Comparison of ENCODE assay signal across 26 mouse cellular contexts in the genomic region with DNA sequence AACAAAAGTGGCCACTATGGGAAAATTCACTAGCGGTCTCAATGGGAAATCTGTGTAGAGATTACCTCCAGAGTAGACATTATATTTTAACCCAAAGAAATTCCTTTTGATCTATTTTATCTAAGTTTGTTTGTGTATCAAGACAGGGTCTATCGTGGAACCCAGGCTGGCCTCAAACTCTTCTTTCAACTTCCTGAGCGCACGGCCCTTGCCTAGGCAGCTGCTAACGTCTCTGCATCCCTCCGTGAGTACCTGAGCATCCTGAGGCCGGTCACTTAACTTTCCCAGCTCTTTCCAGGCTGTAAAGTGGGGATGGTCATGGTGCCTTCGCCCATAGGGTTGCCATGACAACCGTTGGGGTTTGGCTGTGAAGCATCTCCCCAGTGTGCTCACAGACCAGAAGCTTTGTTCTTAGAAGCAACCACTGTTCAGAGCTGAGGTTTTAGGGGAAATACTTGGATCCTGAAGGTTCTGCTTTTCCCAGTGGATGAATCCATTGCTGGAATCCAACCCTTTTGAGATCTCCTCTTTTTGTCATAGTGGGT. TPM values are rescaled to one million over a fixed set of nuclear protein-coding genes. Genes with fewer than 3 reads are reported as not detected.
A peak's percentile ranks its signal among the peaks of the same experiment; 100 is the strongest.
DNase-seq lines count a peak whose midpoint lies in the region; ATAC-seq and TF ChIP-seq lines count a peak whose summit lies in the region.
"Had no signal": no experiment of that assay in that cellular context is flagged by ENCODE, and none has a peak within 500 bp of the region (broad histone marks: within the 10 kb centered on the region; RNA-seq: fewer than 3 reads in every experiment).

No protein-coding gene starts in this region.

- whole genome bisulfite sequencing in hindbrain, embryonic 14.5 days = 58% methylated on average over 9 of the region's 9 CpGs
- WGBS in hindbrain, embryonic 11.5 days = 58% methylated on average over 9 of the region's 9 CpGs
- 48% methylated on average over 9 of the region's 9 CpGs for WGBS in midbrain, postnatal 0 days
- WGBS in midbrain, embryonic 10.5 days = 58% methylated on average over 9 of the region's 9 CpGs
- 54% methylated on average over 9 of the region's 9 CpGs for WGBS in liver, embryonic 12.5 days (ENCODE audit: insufficient replicate concordance)
- 60% methylated on average over 9 of the region's 9 CpGs for WGBS in stomach, postnatal 0 days

- H3K9ac ChIP-seq in hindbrain, embryonic 14.5 days = no peak overlapping the region
- no peak overlapping the region for H3K9ac ChIP-seq in hindbrain, embryonic 11.5 days (ENCODE audit: low read depth, low read length)
- no peak overlapping the region for H3K9ac ChIP-seq in midbrain, postnatal 0 days (replicated peaks; ENCODE audit: low read length, poor library complexity, severe bottlenecking)
- no peak overlapping the region for H3K9ac ChIP-seq in liver, embryonic 12.5 days
- H3K9ac ChIP-seq in stomach, postnatal 0 days (ENCODE audit: low read length) = no peak overlapping the region
- H3K9ac ChIP-seq: embryonic facial prominence, embryonic 15.5 days; forebrain, embryonic 15.5 days; limb, embryonic 12.5 days; midbrain, embryonic 13.5 days; neural tube, embryonic 15.5 days had no signal

- H3K4me1 ChIP-seq in hindbrain, embryonic 14.5 days (replicated peaks; ENCODE audit: control insufficient read depth, insufficient read depth, low read length) = no peaks in the 10 kb centered on the region
- no peaks in the 10 kb centered on the region for H3K4me1 ChIP-seq in hindbrain, embryonic 11.5 days (replicated peaks; ENCODE audit: control insufficient read depth, insufficient read depth, low read length)
- no peaks in the 10 kb centered on the region for H3K4me1 ChIP-seq in midbrain, postnatal 0 days (ENCODE audit: insufficient read depth, low read length)
- peaks cover 4% of the 10 kb centered on the region for H3K4me1 ChIP-seq in midbrain, embryonic 10.5 days
- H3K4me1 ChIP-seq in liver, embryonic 12.5 days = peaks cover 54% of the 10 kb centered on the region
- no peaks in the 10 kb centered on the region for H3K4me1 ChIP-seq in stomach, postnatal 0 days (replicated peaks; ENCODE audit: control insufficient read depth, insufficient read depth)
- H3K4me1 ChIP-seq: embryonic facial prominence, embryonic 15.5 days; forebrain, embryonic 15.5 days; limb, embryonic 12.5 days; neural tube, embryonic 15.5 days had no signal

- H3K36me3 ChIP-seq in hindbrain, embryonic 14.5 days (replicated peaks; ENCODE audit: control insufficient read depth, insufficient read depth) = no peaks in the 10 kb centered on the region
- H3K36me3 ChIP-seq in hindbrain, embryonic 11.5 days (ENCODE audit: control insufficient read depth, insufficient read depth, low read length) = no peaks in the 10 kb centered on the region
- no peaks in the 10 kb centered on the region for H3K36me3 ChIP-seq in midbrain, postnatal 0 days (ENCODE audit: insufficient read depth, low read length)
- no peaks in the 10 kb centered on the region for H3K36me3 ChIP-seq in midbrain, embryonic 10.5 days
- H3K36me3 ChIP-seq in liver, embryonic 12.5 days = no peaks in the 10 kb centered on the region
- no peaks in the 10 kb centered on the region for H3K36me3 ChIP-seq in stomach, postnatal 0 days (ENCODE audit: control insufficient read depth, insufficient read depth, low read length)
- H3K36me3 ChIP-seq: embryonic facial prominence, embryonic 15.5 days; forebrain, embryonic 15.5 days; limb, embryonic 12.5 days; midbrain, embryonic 13.5 days; neural tube, embryonic 15.5 days had no signal

- H3K27ac ChIP-seq in hindbrain, embryonic 14.5 days = no peak overlapping the region
- no peak overlapping the region for H3K27ac ChIP-seq in hindbrain, embryonic 11.5 days (ENCODE audit: low read depth, low read length)
- no peak overlapping the region for H3K27ac ChIP-seq in midbrain, postnatal 0 days (ENCODE audit: low read depth, low read length)
- no peak overlapping the region for H3K27ac ChIP-seq in midbrain, embryonic 10.5 days (replicated peaks)
- peak overlapping the region; percentile 88 for H3K27ac ChIP-seq in liver, embryonic 12.5 days
- H3K27ac ChIP-seq in stomach, postnatal 0 days (replicated peaks) = no peak overlapping the region
- H3K27ac ChIP-seq: embryonic facial prominence, embryonic 15.5 days; forebrain, embryonic 15.5 days; limb, embryonic 12.5 days; midbrain, embryonic 13.5 days; neural tube, embryonic 15.5 days had no signal

- peak; percentile 23 for DNase-seq in hindbrain, embryonic 14.5 days (ENCODE audit: low spot score)
- no peak for DNase-seq in hindbrain, embryonic 11.5 days (ENCODE audit: low spot score)
- peak; percentile 20 for DNase-seq in midbrain, postnatal 0 days (ENCODE audit: low spot score)
- DNase-seq in midbrain, embryonic 10.5 days (ENCODE audit: low spot score) = no peak
- DNase-seq in stomach, postnatal 0 days (ENCODE audit: low spot score) = peak; percentile 4
- DNase-seq in ovary, postnatal 14 days (ENCODE audit: low spot score) = no peak
- no peak for DNase-seq in frontal cortex, postnatal 36 days (ENCODE audit: low spot score in 2 of 2)
- DNase-seq: adrenal gland, adult 2 months; cerebellum, adult 9-11 months; gastrocnemius, postnatal 36 days; kidney, adult 2 months; kidney, postnatal 10 days; lung, adult 2 months; lung, postnatal 14 days had no signal

- no peak overlapping the region for H3K4me2 ChIP-seq in hindbrain, embryonic 14.5 days (replicated peaks)
- no peak overlapping the region for H3K4me2 ChIP-seq in hindbrain, embryonic 11.5 days (replicated peaks; ENCODE audit: low read depth, low read length)
- no peak overlapping the region for H3K4me2 ChIP-seq in midbrain, postnatal 0 days (ENCODE audit: low read depth, low read length, poor library complexity, severe bottlenecking)
- no peak overlapping the region for H3K4me2 ChIP-seq in liver, embryonic 12.5 days
- H3K4me2 ChIP-seq in stomach, postnatal 0 days (replicated peaks; ENCODE audit: low read depth) = no peak overlapping the region
- H3K4me2 ChIP-seq: embryonic facial prominence, embryonic 15.5 days; forebrain, embryonic 15.5 days; limb, embryonic 12.5 days; midbrain, embryonic 13.5 days; neural tube, embryonic 15.5 days had no signal

- no peak for TF ChIP-seq CTCF in midbrain, postnatal 0 days (IDR thresholded peaks at IDR 0.05)
- TF ChIP-seq CTCF in stomach, postnatal 0 days (IDR thresholded peaks at IDR 0.05; ENCODE audit: low read depth) = no peak

- no peak for ATAC-seq in hindbrain, embryonic 14.5 days (ENCODE audit: low FRiP score)
- no peak for ATAC-seq in hindbrain, embryonic 11.5 days (ENCODE audit: low FRiP score)
- ATAC-seq in midbrain, postnatal 0 days (ENCODE audit: low FRiP score) = no peak
- no peak for ATAC-seq in liver, embryonic 12.5 days
- ATAC-seq in stomach, postnatal 0 days (ENCODE audit: low FRiP score, low TSS enrichment) = no peak
- ATAC-seq: forebrain, embryonic 15.5 days; midbrain, embryonic 13.5 days had no signal

- no peak for TF ChIP-seq EP300 in stomach, postnatal 0 days (optimal IDR thresholded peaks at IDR 0.05)

- H3K9me3 ChIP-seq in hindbrain, embryonic 14.5 days (ENCODE audit: control insufficient read depth, low read length) = no peaks in the 10 kb centered on the region
- no peaks in the 10 kb centered on the region for H3K9me3 ChIP-seq in hindbrain, embryonic 11.5 days (ENCODE audit: control insufficient read depth, low read length)
- H3K9me3 ChIP-seq in midbrain, postnatal 0 days (ENCODE audit: low read length) = no peaks in the 10 kb centered on the region
- no peaks in the 10 kb centered on the region for H3K9me3 ChIP-seq in midbrain, embryonic 10.5 days (replicated peaks)
- H3K9me3 ChIP-seq in liver, embryonic 12.5 days (replicated peaks) = no peaks in the 10 kb centered on the region
- no peaks in the 10 kb centered on the region for H3K9me3 ChIP-seq in stomach, postnatal 0 days (ENCODE audit: control insufficient read depth, low read length)
- H3K9me3 ChIP-seq: embryonic facial prominence, embryonic 15.5 days; forebrain, embryonic 15.5 days; limb, embryonic 12.5 days; midbrain, embryonic 13.5 days; neural tube, embryonic 15.5 days had no signal

- no peak overlapping the region for H3K4me3 ChIP-seq in hindbrain, embryonic 14.5 days (replicated peaks; ENCODE audit: low read length)
- H3K4me3 ChIP-seq in hindbrain, embryonic 11.5 days (ENCODE audit: low read depth, low read length) = no peak overlapping the region
- H3K4me3 ChIP-seq in midbrain, postnatal 0 days (ENCODE audit: low read depth, low read length) = no peak overlapping the region
- no peak overlapping the region for H3K4me3 ChIP-seq in midbrain, embryonic 10.5 days
- H3K4me3 ChIP-seq in liver, embryonic 12.5 days = no peak overlapping the region
- H3K4me3 ChIP-seq in stomach, postnatal 0 days (ENCODE audit: low read depth, low read length) = no peak overlapping the region
- H3K4me3 ChIP-seq: embryonic facial prominence, embryonic 15.5 days; forebrain, embryonic 15.5 days; limb, embryonic 12.5 days; midbrain, embryonic 13.5 days; neural tube, embryonic 15.5 days had no signal

- no peaks in the 10 kb centered on the region for H3K27me3 ChIP-seq in hindbrain, embryonic 14.5 days (ENCODE audit: control insufficient read depth, insufficient read depth, low read length)
- H3K27me3 ChIP-seq in hindbrain, embryonic 11.5 days (ENCODE audit: control insufficient read depth, insufficient read depth, low read length) = no peaks in the 10 kb centered on the region
- H3K27me3 ChIP-seq in midbrain, postnatal 0 days (ENCODE audit: insufficient read depth, low read length) = no peaks in the 10 kb centered on the region
- no peaks in the 10 kb centered on the region for H3K27me3 ChIP-seq in midbrain, embryonic 10.5 days (ENCODE audit: low read depth, poor library complexity, severe bottlenecking)
- H3K27me3 ChIP-seq in liver, embryonic 12.5 days (replicated peaks) = 0 out of 2 replicates have a peak, but pooled peaks cover 5% of the 10 kb centered on the region
- H3K27me3 ChIP-seq in stomach, postnatal 0 days (ENCODE audit: control insufficient read depth, insufficient read depth, low read length) = no peaks in the 10 kb centered on the region
- H3K27me3 ChIP-seq: embryonic facial prominence, embryonic 15.5 days; forebrain, embryonic 15.5 days; limb, embryonic 12.5 days; midbrain, embryonic 13.5 days; neural tube, embryonic 15.5 days had no signal

RNA-seq across cellular contexts. Expression of a gene that starts 10.2 kb away (rescaled TPM):
- not detected in 2 replicates for polyA plus RNA-seq in hindbrain, embryonic 14.5 days (2014; fragmentation: Nextera tagmentation; extraction: Ambion mirVana)
- not detected in 2 replicates for polyA plus RNA-seq in hindbrain, embryonic 11.5 days (2014; fragmentation: Nextera tagmentation; extraction: Ambion mirVana)
- not detected in 2 replicates for total RNA-seq in midbrain, postnatal 0 days (2014; rRNA removed)
- polyA plus RNA-seq in midbrain, postnatal 0 days (2015; fragmentation: Nextera tagmentation; extraction: Ambion mirVana) = not detected in 2 replicates
- not detected in 2 replicates for polyA plus RNA-seq in midbrain, embryonic 10.5 days (2016; fragmentation: Nextera tagmentation; extraction: Ambion mirVana)
- 5.9 and 6.1 TPM in 2 replicates for polyA plus RNA-seq in liver, embryonic 12.5 days (2016; fragmentation: Nextera tagmentation; extraction: Ambion mirVana)
- polyA plus RNA-seq in stomach, postnatal 0 days (2015; fragmentation: Nextera tagmentation; extraction: Ambion mirVana) = 0.69 and 0.99 TPM in 2 replicates
- total RNA-seq: common myeloid progenitor, adult 5-6 weeks; ES-E14; heart, adult 8-10 months; hematopoietic stem cell, adult 5-6 weeks; megakaryocyte progenitor cell, adult 5-6 weeks had no signal
- polyA plus RNA-seq: embryonic facial prominence, embryonic 15.5 days; forebrain, embryonic 15.5 days; limb, embryonic 12.5 days; midbrain, embryonic 13.5 days; neural tube, embryonic 15.5 days; thymus, postnatal 0 days had no signal

RNA-seq across cellular contexts. Expression of a gene that starts 23.5 kb away (rescaled TPM):
- polyA plus RNA-seq in hindbrain, embryonic 14.5 days (2014; fragmentation: Nextera tagmentation; extraction: Ambion mirVana) = 59.1 and 66.8 TPM in 2 replicates
- polyA plus RNA-seq in hindbrain, embryonic 11.5 days (2014; fragmentation: Nextera tagmentation; extraction: Ambion mirVana) = 73.5 and 78.7 TPM in 2 replicates
- total RNA-seq in midbrain, postnatal 0 days (2014; rRNA removed) = 26.1 and 26.5 TPM in 2 replicates
- 76.3 and 81.8 TPM in 2 replicates for polyA plus RNA-seq in midbrain, postnatal 0 days (2015; fragmentation: Nextera tagmentation; extraction: Ambion mirVana)
- 75.7 and 78.5 TPM in 2 replicates for polyA plus RNA-seq in midbrain, embryonic 10.5 days (2016; fragmentation: Nextera tagmentation; extraction: Ambion mirVana)
- 77.4 and 77.8 TPM in 2 replicates for polyA plus RNA-seq in liver, embryonic 12.5 days (2016; fragmentation: Nextera tagmentation; extraction: Ambion mirVana)
- 48.6 and 51.4 TPM in 2 replicates for polyA plus RNA-seq in stomach, postnatal 0 days (2015; fragmentation: Nextera tagmentation; extraction: Ambion mirVana)

RNA-seq across cellular contexts. Expression of a gene that starts 50.7 kb away (rescaled TPM):
- 12.6 and 12.7 TPM in 2 replicates for polyA plus RNA-seq in hindbrain, embryonic 14.5 days (2014; fragmentation: Nextera tagmentation; extraction: Ambion mirVana)
- polyA plus RNA-seq in hindbrain, embryonic 11.5 days (2014; fragmentation: Nextera tagmentation; extraction: Ambion mirVana) = 11.0 and 14.2 TPM in 2 replicates
- 5.3 and 5.9 TPM in 2 replicates for total RNA-seq in midbrain, postnatal 0 days (2014; rRNA removed)
- 7.2 and 8.8 TPM in 2 replicates for polyA plus RNA-seq in midbrain, postnatal 0 days (2015; fragmentation: Nextera tagmentation; extraction: Ambion mirVana)
- polyA plus RNA-seq in midbrain, embryonic 10.5 days (2016; fragmentation: Nextera tagmentation; extraction: Ambion mirVana) = 7.4 and 7.9 TPM in 2 replicates
- 6.0 and 6.1 TPM in 2 replicates for polyA plus RNA-seq in liver, embryonic 12.5 days (2016; fragmentation: Nextera tagmentation; extraction: Ambion mirVana)
- 4.5 and 4.7 TPM in 2 replicates for polyA plus RNA-seq in stomach, postnatal 0 days (2015; fragmentation: Nextera tagmentation; extraction: Ambion mirVana)

RNA-seq across cellular contexts. Expression of a gene that starts 59.2 kb away (rescaled TPM):
- 1.6 TPM in 2 replicates for polyA plus RNA-seq in hindbrain, embryonic 14.5 days (2014; fragmentation: Nextera tagmentation; extraction: Ambion mirVana)
- 5.6 and 8.6 TPM in 2 replicates for polyA plus RNA-seq in hindbrain, embryonic 11.5 days (2014; fragmentation: Nextera tagmentation; extraction: Ambion mirVana)
- 2.2 and 3.3 TPM in 2 replicates for total RNA-seq in midbrain, postnatal 0 days (2014; rRNA removed)
- polyA plus RNA-seq in midbrain, postnatal 0 days (2015; fragmentation: Nextera tagmentation; extraction: Ambion mirVana) = 1.4 and 2.0 TPM in 2 replicates
- 7.6 and 10.7 TPM in 2 replicates for polyA plus RNA-seq in midbrain, embryonic 10.5 days (2016; fragmentation: Nextera tagmentation; extraction: Ambion mirVana)
- polyA plus RNA-seq in liver, embryonic 12.5 days (2016; fragmentation: Nextera tagmentation; extraction: Ambion mirVana) = 0.10 and 0.29 TPM in 2 replicates
- 0.22 and 0.30 TPM in 2 replicates for polyA plus RNA-seq in stomach, postnatal 0 days (2015; fragmentation: Nextera tagmentation; extraction: Ambion mirVana)
- total RNA-seq: common myeloid progenitor, adult 5-6 weeks; hematopoietic stem cell, adult 5-6 weeks had no signal

Comparison
In these comparisons a context has a peak if more than half of its experiments do, and no peak if none do; other contexts are left out.
1. DNase-seq: peak in hindbrain, embryonic 14.5 days (single experiment), midbrain, postnatal 0 days (single experiment) and stomach, postnatal 0 days (single experiment); none in hindbrain, embryonic 11.5 days (single experiment), midbrain, embryonic 10.5 days (single experiment), ovary, postnatal 14 days (single experiment) and frontal cortex, postnatal 36 days (0 of 2).